Mouse (Mus musculus) stomach, postnatal 0 days (tissue): ENCODE measurements around the gene Smarcd2. TPM values are rescaled to one million over a fixed set of nuclear protein-coding genes. Genes with fewer than 3 reads are reported as not detected.
"Not testable (repeated sequence)": the region's sequence is repeated elsewhere in the genome, so short reads cannot be mapped to it uniquely, and the experiment has no call there.

ENCODE experiments used
- ATAC-seq: fragments of 200-750 bp; cut with Nextera tagmentation; 2 replicates; pipeline ENCODE4 v1.8.0; 2017; ENCODE audit not compliant: low FRiP score, low TSS enrichment
- DNase-seq: peaks from one replicate; pipeline ENCODE4 v3.0.0-alpha.2; 2016; ENCODE audit warnings: low spot score
- H3K27ac ChIP-seq: fragments of 300-500 bp; sonication (generic); replicated peaks from 2 replicates; pipeline ENCODE4 v1.5.1; 2014; ENCODE audit warnings: mild to moderate bottlenecking, control low read depth
- H3K27me3 ChIP-seq: fragments of 300-500 bp; sonication (generic); 2 replicates; pipeline ENCODE4 v1.6.1; 2014; ENCODE audit warnings: low read length; ENCODE audit not compliant: control insufficient read depth, insufficient read depth
- H3K36me3 ChIP-seq: fragments of 300-500 bp; sonication (generic); 2 replicates; pipeline ENCODE4 v1.6.1; 2014; ENCODE audit warnings: low read length, mixed read lengths; ENCODE audit not compliant: control insufficient read depth, insufficient read depth
- H3K4me1 ChIP-seq: fragments of 300-500 bp; sonication (generic); replicated peaks from 2 replicates; pipeline ENCODE4 v1.6.1; 2014; ENCODE audit warnings: antibody characterized with exemption; ENCODE audit not compliant: control insufficient read depth, insufficient read depth
- H3K4me2 ChIP-seq: fragments of 300-500 bp; sonication (generic); replicated peaks from 2 replicates; pipeline ENCODE4 v1.6.1; 2014; ENCODE audit warnings: low read depth, mild to moderate bottlenecking, control low read depth, moderate library complexity
- H3K4me3 ChIP-seq: fragments of 300-500 bp; sonication (generic); 2 replicates; pipeline ENCODE4 v1.5.1; 2014; ENCODE audit warnings: low read depth, low read length, control low read depth
- H3K9ac ChIP-seq: fragments of 300-500 bp; sonication (generic); 2 replicates; pipeline ENCODE4 v1.6.1; 2014; ENCODE audit warnings: mild to moderate bottlenecking, low read length, control low read depth, mixed read lengths
- H3K9me3 ChIP-seq: fragments of 300-500 bp; sonication (generic); 2 replicates; pipeline ENCODE4 v1.6.1; 2016; ENCODE audit warnings: low read length; ENCODE audit not compliant: control insufficient read depth
- CTCF ChIP-seq: IDR thresholded peaks from 2 replicates; pipeline ENCODE4 v1.5.1; 2016; ENCODE audit warnings: antibody characterized with exemption, low read depth, mild to moderate bottlenecking, moderate library complexity
- EP300 ChIP-seq: optimal IDR thresholded peaks from 2 replicates; pipeline ENCODE3; 2016; ENCODE audit warnings: antibody characterized with exemption
- WGBS: fragments of 180-500 bp; shearing (Covaris S2); extraction: QIAGEN DNeasy Blood & Tissue Kit; methylation state at CpG from one replicate; pipeline ENCODE4 v1.1.7; 2014; 5-methylcytosine and 5-hydroxymethylcytosine counted together
- polyA plus RNA-seq: library from polyadenylated mRNA; unstranded; fragments of >200 nt; fragmentation: Nextera tagmentation; extraction: Ambion mirVana; gene quantifications from 2 replicates; pipeline ENCODE4 v1.2.1, GENCODE M21; 2015

Smarcd2 gene
- polyA plus RNA-seq, 1 experiment from 2014 or later: 43.5 TPM

DNA sequence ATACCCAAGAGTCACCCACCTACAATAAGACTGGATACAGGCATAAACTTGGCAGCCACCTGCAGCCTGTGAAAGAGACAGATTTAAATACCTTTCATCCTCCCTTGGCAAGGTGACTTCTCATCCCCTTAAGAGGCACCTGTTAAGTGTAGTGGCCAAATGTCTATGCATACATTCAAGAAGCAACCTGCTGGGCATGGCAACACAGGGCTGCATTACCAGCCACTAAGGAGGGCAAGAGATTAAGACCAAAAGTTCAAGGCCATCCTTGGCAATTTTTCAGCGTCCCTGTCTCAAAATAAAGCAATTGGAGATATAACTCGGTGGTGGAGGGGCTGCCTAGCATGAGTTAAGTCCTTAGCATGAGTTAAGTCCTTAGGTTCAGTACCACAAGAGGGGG is 18.0 kb downstream of the Smarcd2 start:
- no peaks in the 10 kb centered on the region for H3K27me3 ChIP-seq
- H3K27ac ChIP-seq: no peak overlapping the region; the same call in 1 of the 2 replicates
- DNase-seq (no peak), ATAC-seq (no peak)
- peaks cover 9% of the 10 kb centered on the region for H3K36me3 ChIP-seq
- H3K9me3 ChIP-seq: no peaks in the 10 kb centered on the region
- peak overlapping the region; percentile 65 for H3K9ac ChIP-seq
- TF ChIP-seq CTCF: no peak
- no peak for TF ChIP-seq EP300
- H3K4me3 ChIP-seq: peak overlapping the region; percentile 69
- H3K4me2 ChIP-seq: peak overlapping the region; percentile 76
- 0 out of 2 replicates have a peak, but pooled peaks cover 2% of the 10 kb centered on the region for H3K4me1 ChIP-seq
- WGBS: 15% methylated on average over 2 of the region's 2 CpGs

DNA sequence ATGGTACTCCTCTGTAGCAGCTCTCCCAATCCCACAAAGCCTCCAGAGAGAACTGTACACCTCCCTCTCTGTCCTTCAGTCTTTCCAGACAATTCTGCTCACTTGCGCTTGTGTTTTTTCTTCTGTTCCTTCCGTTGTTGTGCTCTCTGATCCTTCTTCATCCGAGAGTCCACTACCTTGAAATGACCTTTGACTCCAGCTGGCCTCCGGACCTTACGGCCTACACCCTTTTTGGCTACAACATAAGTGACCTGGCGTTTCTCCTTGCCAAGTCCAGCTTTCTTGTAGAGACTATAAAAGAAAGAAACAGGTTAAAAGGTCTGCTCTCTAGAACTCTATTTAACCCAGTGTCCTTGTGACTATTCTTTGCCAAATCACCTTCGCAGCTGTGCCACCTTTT is 23.4 kb downstream of the Smarcd2 start:
- Histone ChIP-seq H3K27me3 (no peaks in the 10 kb centered on the region), H3K4me3 (no peak overlapping the region), H3K9ac (no peak overlapping the region), H3K4me1 (no peaks in the 10 kb centered on the region), H3K4me2 (no peak overlapping the region), H3K9me3 (no peaks in the 10 kb centered on the region), H3K36me3 (peaks cover 36% of the 10 kb centered on the region), H3K27ac (no peak overlapping the region)
- DNase-seq: no peak
- ATAC-seq: no peak
- 82% methylated on average over 7 of the region's 7 CpGs for WGBS
- TF ChIP-seq CTCF: no peak
- TF ChIP-seq EP300: no peak

DNA sequence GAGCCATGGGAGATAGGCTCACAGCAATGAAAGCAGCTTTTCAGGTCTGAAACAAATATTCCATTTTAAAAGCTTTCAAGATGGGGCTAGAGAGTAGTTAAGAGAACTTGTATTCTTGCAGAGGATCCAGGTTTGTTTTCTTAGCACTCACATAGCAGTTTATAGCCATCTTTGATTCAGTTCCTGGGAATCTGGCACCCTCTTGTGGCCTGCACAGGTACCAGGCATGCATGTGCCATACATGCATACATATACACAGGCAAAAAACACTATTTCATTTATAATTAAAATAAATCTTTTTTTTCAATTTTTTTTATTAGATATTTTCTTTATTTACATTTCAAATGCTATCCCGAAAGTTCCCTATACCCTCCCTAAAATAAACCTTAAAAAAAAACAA is 25.9 kb downstream of the Smarcd2 start:
- no peak overlapping the region for H3K4me3 ChIP-seq
- DNase-seq (no peak), ATAC-seq (no peak)
- TF ChIP-seq EP300 (no peak), CTCF (peak; percentile 59)
- no peaks in the 10 kb centered on the region for H3K27me3 ChIP-seq
- H3K9ac ChIP-seq: no peak overlapping the region
- H3K4me2 ChIP-seq: no peak overlapping the region
- no peak overlapping the region for H3K27ac ChIP-seq
- H3K4me1 ChIP-seq: no peaks in the 10 kb centered on the region
- no peaks in the 10 kb centered on the region for H3K9me3 ChIP-seq
- H3K36me3 ChIP-seq: peaks cover 48% of the 10 kb centered on the region
- WGBS: 93% methylated on average over 1 of the region's 1 CpGs

DNA sequence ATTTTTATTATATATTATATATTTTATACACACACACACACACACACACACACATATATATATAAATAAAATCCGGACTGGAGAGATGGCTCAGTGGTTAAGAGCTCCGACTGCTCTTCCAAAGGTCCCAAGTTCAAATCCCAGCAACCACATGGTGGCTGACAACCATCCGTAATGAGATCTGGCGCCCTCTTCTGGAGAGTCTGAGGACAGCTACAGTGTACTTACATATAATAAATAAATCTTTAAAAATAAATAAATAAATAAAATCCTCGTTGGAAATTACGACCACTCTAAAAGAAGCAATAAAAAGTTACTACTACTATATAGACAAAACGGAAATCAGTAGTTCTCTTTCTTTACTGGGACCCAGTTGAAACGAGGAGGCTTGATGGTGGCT is 38.8 kb downstream of the Smarcd2 start:
- TF ChIP-seq CTCF: peak; percentile 49
- H3K4me3 ChIP-seq, H3K9ac ChIP-seq, DNase-seq, H3K27me3 ChIP-seq, H3K9me3 ChIP-seq, ATAC-seq, H3K4me2 ChIP-seq, H3K36me3 ChIP-seq, H3K27ac ChIP-seq, H3K4me1 ChIP-seq: not testable (repeated sequence)
- 77% methylated on average over 8 of the region's 8 CpGs for WGBS

DNA sequence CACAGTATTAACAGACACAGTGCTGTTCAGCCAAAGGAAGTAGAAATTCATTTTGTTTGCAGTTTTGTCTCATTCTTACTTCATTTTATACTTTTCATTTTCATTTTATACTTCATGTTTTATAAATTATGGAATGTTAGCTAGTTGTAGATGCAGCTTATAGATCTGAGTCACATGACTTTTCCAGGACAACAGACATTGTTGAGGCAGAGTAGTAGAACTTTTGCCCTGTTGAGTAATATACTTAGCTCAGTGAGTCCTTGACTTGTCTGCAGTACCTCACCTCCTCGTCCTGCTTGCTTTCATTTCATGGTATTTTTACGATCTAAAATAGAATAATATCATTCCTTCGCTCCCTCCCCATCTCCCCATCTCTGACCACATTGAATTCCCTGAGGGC is 52.2 kb downstream of the Smarcd2 start:
- TF ChIP-seq EP300: no peak
- TF ChIP-seq CTCF: no peak
- no peak overlapping the region for H3K27ac ChIP-seq
- H3K27me3 ChIP-seq: no peaks in the 10 kb centered on the region
- H3K36me3 ChIP-seq: peaks cover 4% of the 10 kb centered on the region; the same call in 1 of the 2 replicates
- no peak for DNase-seq
- no peak for ATAC-seq
- no peaks in the 10 kb centered on the region for H3K9me3 ChIP-seq
- H3K4me3 ChIP-seq: no peak overlapping the region
- no peak overlapping the region for H3K4me2 ChIP-seq
- 87% methylated on average over 3 of the region's 3 CpGs for WGBS
- no peak overlapping the region for H3K9ac ChIP-seq
- H3K4me1 ChIP-seq: no peaks in the 10 kb centered on the region

DNA sequence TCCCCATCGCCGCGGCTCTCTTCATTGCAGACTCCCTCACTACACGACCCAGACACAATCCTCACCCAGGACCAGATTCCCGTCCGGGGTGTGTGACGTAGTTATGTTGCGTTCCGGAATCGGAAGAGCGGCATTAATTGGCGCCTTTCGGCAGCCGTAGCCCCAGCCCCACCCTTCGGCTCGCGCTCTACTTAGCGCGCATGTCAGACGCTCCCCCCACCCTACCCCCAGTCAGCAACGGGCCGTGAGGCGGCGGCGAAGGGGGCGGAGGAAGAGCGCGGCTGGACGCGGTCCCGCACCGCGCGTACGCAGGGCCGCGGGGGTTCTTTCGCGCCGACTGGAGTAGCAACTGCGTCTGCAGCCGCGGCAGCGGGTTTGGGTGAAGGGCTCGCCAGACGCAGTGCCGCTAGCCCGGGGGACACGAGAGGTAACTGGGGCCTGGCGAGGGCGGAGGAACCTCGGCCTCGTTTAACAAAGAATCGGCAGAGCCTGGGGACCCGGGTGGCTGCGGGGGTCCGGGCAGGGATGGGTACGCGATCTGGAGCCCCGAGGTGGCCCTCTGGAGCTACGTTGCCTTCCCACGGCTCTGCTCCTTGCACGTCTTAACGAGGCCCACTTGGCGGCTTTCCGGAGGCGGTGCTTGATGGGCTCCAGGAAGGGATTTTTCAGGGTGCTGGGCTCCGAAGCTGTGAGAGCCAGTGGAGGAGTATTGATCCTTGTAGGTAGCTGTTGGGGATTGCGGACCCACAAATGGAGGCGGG is 55.9 kb downstream of the Smarcd2 start, which contains the start of gene Ddx42:
TSS of gene Ddx42 (plus strand) at position 197 of the 761 bp plus-strand sequence.
- DNase-seq: peak; percentile 93
- TF ChIP-seq EP300: peak; percentile 43
- TF ChIP-seq CTCF: no peak
- ATAC-seq: peak; percentile 93
- no peaks in the 10 kb centered on the region for H3K9me3 ChIP-seq
- peak within 1 kb of the TSS; percentile 98 for H3K27ac ChIP-seq
- H3K27me3 ChIP-seq: no peaks in the 10 kb centered on the region
- peak within 1 kb of the TSS; percentile 65 for H3K4me2 ChIP-seq
- H3K36me3 ChIP-seq: no peaks in the 10 kb centered on the region
- WGBS: under 1% methylated on average over 69 of the region's 70 CpGs
- H3K4me1 ChIP-seq: peaks cover 4% of the 10 kb centered on the region; the same call in 1 of the 2 replicates
- H3K9ac ChIP-seq: peak within 1 kb of the TSS; percentile 97
- peak within 1 kb of the TSS; percentile 95 for H3K4me3 ChIP-seq
